Mouse (Mus musculus): ENCODE measurements around the gene Htr2b.
A peak's percentile ranks its signal among the peaks of the same experiment; 100 is the strongest.

Gene Htr2b

GRCm38 (mm10) chr1:86076565-86076964, 35.2 kb downstream of the Htr2b start:
- DNase-seq = no peak

GRCm38 (mm10) chr1:86064271-86064991, 47.3 kb downstream of the Htr2b start, which contains the start of gene Psmd1:
Gene Psmd1, plus strand, starts transcription at chr1:86064387.
- peak; percentile 89 for DNase-seq

- DNase-seq = no peak
These were observed 49.2 kb downstream of the Htr2b start for GRCm38 (mm10) chr1:86062523-86062922.

- peak; percentile 96 for DNase-seq
These were observed 52.7 kb downstream of the Htr2b start for GRCm38 (mm10) chr1:86058856-86059769.

GRCm38 (mm10) chr1:86056284-86056683, 55.5 kb downstream of the Htr2b start:
- DNase-seq = no peak

- DNase-seq = no peak
These were observed 56.8 kb downstream of the Htr2b start for GRCm38 (mm10) chr1:86054943-86055342.

- DNase-seq = no peak
These were observed 58.4 kb downstream of the Htr2b start for GRCm38 (mm10) chr1:86053198-86053921.

Data from lung, postnatal 14 days (tissue).